Mouse (Mus musculus): ENCODE measurements around the gene Cdc34.

DNA sequence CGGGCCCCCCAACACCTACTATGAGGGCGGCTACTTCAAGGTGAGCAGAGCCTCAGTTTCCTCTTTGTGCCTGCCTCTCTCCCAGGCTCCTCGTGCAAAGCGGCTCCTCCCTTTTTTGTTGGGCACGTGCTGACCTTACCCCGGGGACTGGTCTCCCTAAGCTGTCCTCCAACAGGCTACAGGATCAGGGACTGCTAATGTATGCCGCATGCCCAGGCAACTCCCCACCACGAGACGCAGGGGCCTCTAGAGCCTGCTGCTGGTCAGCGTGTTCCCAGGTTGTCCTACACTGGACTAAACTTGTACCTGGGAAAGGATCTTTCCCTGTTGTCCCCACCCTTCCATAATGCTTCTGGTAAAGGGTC lies 538 bp downstream of the Cdc34 start:
- TF ChIP-seq CTCF (IDR thresholded peaks at IDR 0.05; ENCODE audit: borderline replicate concordance, extremely low read depth, insufficient read depth, insufficient read length) (no peak), POLR2A (IDR thresholded peaks at IDR 0.05; ENCODE audit: borderline replicate concordance, extremely low read depth, insufficient read depth, insufficient read length, poor library complexity, severe bottlenecking) (no peak)

Data from brain, embryonic 14.5 days (tissue).